Comparison of ENCODE assay signal across 8 mouse cellular contexts in genomic region chr9:108080168-108080567, GRCm38 (mm10). TPM values are rescaled to one million over a fixed set of nuclear protein-coding genes. Genes with fewer than 3 reads are reported as not detected.
A peak's percentile ranks its signal among the peaks of the same experiment; 100 is the strongest.
DNase-seq lines count a peak whose midpoint lies in the region; ATAC-seq and TF ChIP-seq lines count a peak whose summit lies in the region.

Gene Mst1, plus strand, starts transcription at chr9:108080436.

- H3K9me3 ChIP-seq in forebrain, embryonic 10.5 days = no peaks in the 10 kb centered on the region
- H3K9me3 ChIP-seq in liver, embryonic 12.5 days (replicated peaks) = no peaks in the 10 kb centered on the region
- no peaks in the 10 kb centered on the region for H3K9me3 ChIP-seq in stomach, postnatal 0 days (ENCODE audit: control insufficient read depth, low read length)

- peaks cover 47% of the 10 kb centered on the region for H3K27me3 ChIP-seq in forebrain, embryonic 10.5 days (ENCODE audit: poor library complexity, severe bottlenecking)
- H3K27me3 ChIP-seq in liver, embryonic 12.5 days (replicated peaks) = peaks cover 20% of the 10 kb centered on the region
- H3K27me3 ChIP-seq in stomach, postnatal 0 days (ENCODE audit: control insufficient read depth, insufficient read depth, low read length) = no peaks in the 10 kb centered on the region

- no peak for DNase-seq in adrenal gland, postnatal 14 days
- DNase-seq in adrenal gland, adult 8-10 months = no peak
- peak; percentile 68 for DNase-seq in 3134 (ENCODE audit: extremely low read depth, insufficient read length, low spot score)
- DNase-seq in forebrain, embryonic 10.5 days (ENCODE audit: extremely low spot score, low spot score) = no peak
- no peak for DNase-seq in stomach, postnatal 0 days (ENCODE audit: low spot score)
- no peak for DNase-seq in cerebellum, adult 11 months
- DNase-seq in urinary bladder, postnatal 10 days (ENCODE audit: low spot score) = no peak

- TF ChIP-seq EP300 in stomach, postnatal 0 days (optimal IDR thresholded peaks at IDR 0.05) = no peak

- peaks cover 53% of the 10 kb centered on the region for H3K4me1 ChIP-seq in forebrain, embryonic 10.5 days
- peaks cover 95% of the 10 kb centered on the region for H3K4me1 ChIP-seq in liver, embryonic 12.5 days
- H3K4me1 ChIP-seq in stomach, postnatal 0 days (replicated peaks; ENCODE audit: control insufficient read depth, insufficient read depth) = no peaks in the 10 kb centered on the region; the same call in 1 of the 2 replicates

- peak within 1 kb of the TSS; percentile 88 for H3K27ac ChIP-seq in forebrain, embryonic 10.5 days
- H3K27ac ChIP-seq in liver, embryonic 12.5 days = peak within 1 kb of the TSS; percentile 100
- H3K27ac ChIP-seq in stomach, postnatal 0 days (replicated peaks) = peak within 1 kb of the TSS; percentile 85

- ATAC-seq in liver, embryonic 12.5 days = peak; percentile 89
- peak; percentile 19 for ATAC-seq in stomach, postnatal 0 days (ENCODE audit: low FRiP score, low TSS enrichment)

- H3K4me3 ChIP-seq in forebrain, embryonic 10.5 days = peak within 1 kb of the TSS; percentile 67
- peak within 1 kb of the TSS; percentile 79 for H3K4me3 ChIP-seq in liver, embryonic 12.5 days
- H3K4me3 ChIP-seq in stomach, postnatal 0 days (ENCODE audit: low read depth, low read length) = peak within 1 kb of the TSS; percentile 66

- H3K36me3 ChIP-seq in forebrain, embryonic 10.5 days (replicated peaks) = peaks cover 20% of the 10 kb centered on the region
- peaks cover 59% of the 10 kb centered on the region for H3K36me3 ChIP-seq in liver, embryonic 12.5 days
- H3K36me3 ChIP-seq in stomach, postnatal 0 days (ENCODE audit: control insufficient read depth, insufficient read depth, low read length) = peaks cover 3% of the 10 kb centered on the region; the same call in 1 of the 2 replicates

- TF ChIP-seq CTCF in stomach, postnatal 0 days (IDR thresholded peaks at IDR 0.05; ENCODE audit: low read depth) = no peak

- peak within 1 kb of the TSS; percentile 98 for H3K9ac ChIP-seq in liver, embryonic 12.5 days
- H3K9ac ChIP-seq in stomach, postnatal 0 days (ENCODE audit: low read length) = peak within 1 kb of the TSS; percentile 93

- H3K4me2 ChIP-seq in liver, embryonic 12.5 days = peak within 1 kb of the TSS; percentile 83
- H3K4me2 ChIP-seq in stomach, postnatal 0 days (replicated peaks; ENCODE audit: low read depth) = peak within 1 kb of the TSS; percentile 82

- WGBS in forebrain, embryonic 10.5 days = 76% methylated on average over 5 of the region's 5 CpGs
- 23% methylated on average over 5 of the region's 5 CpGs for WGBS in liver, embryonic 12.5 days (ENCODE audit: insufficient replicate concordance)
- 58% methylated on average over 5 of the region's 5 CpGs for WGBS in stomach, postnatal 0 days

RNA-seq across cellular contexts. Expression of gene Mst1, which starts in this region (rescaled TPM):
- total RNA-seq in adrenal gland, postnatal 14 days (2021) = 1.4 and 20.2 TPM in 2 replicates
- under 1 TPM in 1 of 4 experiments, not detected in 3; 0.10 TPM for total RNA-seq in adrenal gland, adult 8-10 months (2022)
- polyA plus RNA-seq in forebrain, embryonic 10.5 days (2016; fragmentation: Nextera tagmentation; extraction: Ambion mirVana) = 0.73 and 0.81 TPM in 2 replicates
- polyA plus RNA-seq in liver, embryonic 12.5 days (2016; fragmentation: Nextera tagmentation; extraction: Ambion mirVana) = 14.5 and 15.7 TPM in 2 replicates
- 4.4 and 4.8 TPM in 2 replicates for polyA plus RNA-seq in stomach, postnatal 0 days (2015; fragmentation: Nextera tagmentation; extraction: Ambion mirVana)
